Mouse (Mus musculus): ENCODE results near the gene Pars2. TPM values are rescaled to one million over a fixed set of nuclear protein-coding genes. Genes with fewer than 3 reads are reported as not detected.
A peak's percentile ranks its signal among the peaks of the same experiment; 100 is the strongest.

The Pars2 gene
- polyA plus RNA-seq (2015; fragmentation: Nextera tagmentation; extraction: Ambion mirVana) = 5.4 and 6.7 TPM in 2 replicates

DNA sequence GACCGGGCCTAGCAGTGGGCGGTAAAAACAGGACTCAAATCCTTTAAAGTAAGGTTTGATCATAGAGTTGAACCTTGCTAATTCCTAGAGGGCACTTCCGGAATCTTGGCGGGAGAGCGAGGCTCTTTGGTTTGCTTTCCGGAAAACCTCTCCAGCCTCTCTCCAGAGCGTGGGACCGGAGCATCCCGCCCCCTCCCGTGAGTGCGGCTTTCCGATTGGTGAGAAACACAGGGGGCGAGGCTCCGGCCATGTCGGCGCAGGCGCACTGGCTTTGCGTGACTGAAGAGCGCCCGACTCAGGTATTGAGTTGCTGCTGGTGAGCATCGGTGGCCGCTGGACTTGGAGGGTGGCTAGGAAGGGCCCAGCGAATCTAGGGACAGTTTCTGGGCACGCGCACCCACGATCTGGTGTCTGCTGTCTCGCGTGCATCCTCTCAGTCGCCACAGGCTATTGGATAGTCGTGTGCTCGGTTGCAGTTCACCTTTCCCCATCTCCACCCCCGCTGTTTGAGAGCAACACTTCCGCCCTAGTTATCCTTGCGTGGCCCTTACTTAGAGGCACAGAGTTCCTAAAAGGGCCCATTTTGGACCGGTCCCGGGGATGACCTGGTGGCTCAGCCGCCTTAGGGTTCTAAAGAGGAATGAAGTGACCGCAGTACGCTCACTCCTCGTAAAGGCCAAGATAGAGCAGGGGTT is at the start of gene Pars2:
TSS of gene Pars2 (plus strand) at position 237 of the 695 bp plus-strand sequence.
- DNase-seq = peak; percentile 96
- ATAC-seq (ENCODE audit: low read depth) = peak; percentile 97
- Histone ChIP-seq H3K9me3 (replicated peaks) (no peaks in the 10 kb centered on the region), H3K27me3 (peaks cover 18% of the 10 kb centered on the region), H3K27ac (peak within 1 kb of the TSS; percentile 40; the same call in 1 of the 2 replicates), H3K36me3 (peaks cover 24% of the 10 kb centered on the region), H3K4me2 (peak within 1 kb of the TSS; percentile 84), H3K4me1 (replicated peaks) (peaks cover 15% of the 10 kb centered on the region), H3K9ac (peak within 1 kb of the TSS; percentile 73), H3K4me3 (replicated peaks) (peak within 1 kb of the TSS; percentile 68)
- 2% methylated on average over 40 of the region's 40 CpGs for WGBS (ENCODE audit: insufficient replicate concordance)

- Histone ChIP-seq H3K27ac (no peak overlapping the region), H3K4me3 (replicated peaks) (0 out of 2 replicates have a peak overlapping the region, but pooled peaks have one; percentile 22), H3K9ac (no peak overlapping the region), H3K4me2 (peak overlapping the region; percentile 44), H3K9me3 (replicated peaks) (0 out of 2 replicates have a peak, but pooled peaks cover 3% of the 10 kb centered on the region), H3K27me3 (0 out of 2 replicates have a peak, but pooled peaks cover 7% of the 10 kb centered on the region), H3K4me1 (replicated peaks) (peaks cover 8% of the 10 kb centered on the region), H3K36me3 (no peaks in the 10 kb centered on the region)
- ATAC-seq (ENCODE audit: low read depth) (peak; percentile 90), DNase-seq (no peak)
- 43% methylated on average over 18 of the region's 18 CpGs for WGBS (ENCODE audit: insufficient replicate concordance)
Measured at GRCm38 (mm10) chr4:106606639-106607554, 44.0 kb upstream of the Pars2 start.

- Histone ChIP-seq H3K9me3 (replicated peaks) (no peaks in the 10 kb centered on the region), H3K36me3 (no peaks in the 10 kb centered on the region), H3K4me1 (replicated peaks) (peaks cover 11% of the 10 kb centered on the region), H3K4me3 (replicated peaks) (no peak overlapping the region), H3K27me3 (0 out of 2 replicates have a peak, but pooled peaks cover 7% of the 10 kb centered on the region), H3K9ac (no peak overlapping the region), H3K4me2 (no peak overlapping the region), H3K27ac (no peak overlapping the region)
- DNase-seq = no peak
- no peak for ATAC-seq (ENCODE audit: low read depth)
- 50% methylated on average over 1 of the region's 1 CpGs for WGBS (ENCODE audit: insufficient replicate concordance)
Measured at GRCm38 (mm10) chr4:106607905-106608304, 43.0 kb upstream of the Pars2 start.

GRCm38 (mm10) chr4:106613105-106613504 is 37.8 kb upstream of the Pars2 start:
- H3K4me2 ChIP-seq = peak overlapping the region; percentile 62
- peak; percentile 8; the same call in 1 of the 2 replicates for ATAC-seq (ENCODE audit: low read depth)
- WGBS (ENCODE audit: insufficient replicate concordance) = 75% methylated on average over 8 of the region's 8 CpGs

DNA sequence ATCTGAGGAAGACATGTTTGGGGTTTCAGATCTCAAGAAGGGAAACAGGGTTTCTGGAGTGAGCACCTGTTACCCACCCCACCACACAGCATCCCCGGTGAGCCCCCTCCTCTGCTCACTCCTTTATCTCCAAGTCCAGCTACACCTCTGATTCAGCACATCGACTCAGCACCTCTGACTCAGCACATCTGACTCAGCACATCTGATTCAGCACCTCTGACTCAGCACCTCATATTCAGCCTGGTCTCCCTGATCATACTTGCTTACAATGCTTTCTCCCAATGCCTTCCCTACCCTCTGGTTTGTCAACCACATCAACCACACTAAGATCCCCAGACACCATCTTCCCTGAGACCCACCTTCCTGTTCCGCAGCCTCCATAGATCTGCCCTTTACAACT is 37.3 kb upstream of the Pars2 start:
- DNase-seq (peak; percentile 80), ATAC-seq (ENCODE audit: low read depth) (peak; percentile 77)
- Histone ChIP-seq H3K27ac (peak overlapping the region; percentile 87), H3K4me1 (replicated peaks) (peaks cover 44% of the 10 kb centered on the region), H3K27me3 (peaks cover 37% of the 10 kb centered on the region), H3K9me3 (replicated peaks) (no peaks in the 10 kb centered on the region), H3K4me3 (replicated peaks) (peak overlapping the region; percentile 18), H3K9ac (peak overlapping the region; percentile 59), H3K4me2 (peak overlapping the region; percentile 62), H3K36me3 (no peaks in the 10 kb centered on the region)
- WGBS (ENCODE audit: insufficient replicate concordance) = 30% methylated on average over 3 of the region's 3 CpGs

More at GRCm38 (mm10) chr4:106613105-106613504, 37.8 kb upstream of the Pars2 start:
- DNase-seq = no peak
- Histone ChIP-seq H3K36me3 (no peaks in the 10 kb centered on the region), H3K4me1 (replicated peaks) (peaks cover 44% of the 10 kb centered on the region), H3K27ac (peak overlapping the region; percentile 58), H3K27me3 (peaks cover 37% of the 10 kb centered on the region), H3K4me3 (replicated peaks) (no peak overlapping the region), H3K9ac (peak overlapping the region; percentile 22; the same call in 1 of the 2 replicates), H3K9me3 (replicated peaks) (no peaks in the 10 kb centered on the region)

DNA sequence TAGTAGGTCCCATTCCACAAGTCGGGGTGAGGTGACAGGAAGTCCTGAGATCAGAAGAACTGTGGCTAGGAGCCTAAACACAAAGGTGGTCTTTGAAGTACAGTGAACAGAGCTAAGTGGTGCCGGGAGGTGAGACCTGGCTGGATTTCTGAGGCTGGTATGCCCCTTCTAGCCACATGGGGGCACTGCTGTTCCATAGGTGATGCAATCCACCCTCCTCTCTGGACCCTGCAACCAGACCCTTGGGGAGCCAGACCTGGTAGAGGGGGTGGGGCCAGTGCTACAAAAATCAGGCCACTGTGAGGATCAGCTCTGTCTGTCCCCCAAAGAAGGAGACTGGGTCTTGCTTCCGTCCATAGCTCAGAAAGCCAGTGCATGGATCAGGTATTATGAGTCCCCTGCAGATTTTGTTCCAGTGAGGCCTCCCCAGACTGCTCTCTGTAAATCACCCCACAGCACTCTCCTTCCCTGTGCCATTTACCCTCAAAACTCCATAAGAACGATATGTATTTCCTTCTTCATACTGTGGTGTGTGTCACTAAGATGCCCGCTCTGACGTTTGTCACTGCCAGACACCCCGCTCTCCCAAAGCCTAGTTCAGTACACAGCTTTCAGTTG is 36.6 kb upstream of the Pars2 start:
- peak overlapping the region; percentile 59 for H3K9ac ChIP-seq
- H3K4me2 ChIP-seq = peak overlapping the region; percentile 62
- H3K9me3 ChIP-seq (replicated peaks) = no peaks in the 10 kb centered on the region
- H3K4me1 ChIP-seq (replicated peaks) = peaks cover 44% of the 10 kb centered on the region
- peak overlapping the region; percentile 87 for H3K27ac ChIP-seq
- WGBS (ENCODE audit: insufficient replicate concordance) = 43% methylated on average over 7 of the region's 7 CpGs
- H3K27me3 ChIP-seq = peaks cover 37% of the 10 kb centered on the region
- ATAC-seq (ENCODE audit: low read depth) (peak; percentile 56), DNase-seq (peak; percentile 70)
- peak overlapping the region; percentile 18 for H3K4me3 ChIP-seq (replicated peaks)
- H3K36me3 ChIP-seq = no peaks in the 10 kb centered on the region

DNA sequence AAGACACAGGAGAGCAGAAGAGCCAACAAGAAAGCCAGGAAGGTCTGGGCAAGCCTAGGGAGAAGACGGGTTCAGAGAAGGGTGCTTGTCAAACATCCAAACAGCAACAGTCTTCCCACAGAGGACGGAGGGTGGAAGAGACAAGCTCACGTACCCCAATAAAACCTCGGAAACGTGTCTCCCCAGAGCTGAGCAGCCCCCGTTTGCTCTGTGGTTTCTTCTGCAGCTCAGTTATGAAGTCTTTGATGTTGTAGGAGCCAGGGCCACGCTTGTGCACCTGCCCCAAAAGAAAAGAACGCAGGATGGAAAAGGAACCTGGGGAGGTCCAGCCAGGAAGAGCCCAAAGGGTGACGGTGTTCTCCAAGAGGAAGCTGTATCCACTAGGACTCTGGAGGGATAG is 36.0 kb upstream of the Pars2 start:
- Histone ChIP-seq H3K27ac (no peak overlapping the region; the same call in 1 of the 2 replicates), H3K9ac (no peak overlapping the region), H3K4me3 (replicated peaks) (no peak overlapping the region), H3K4me1 (replicated peaks) (peaks cover 44% of the 10 kb centered on the region), H3K4me2 (no peak overlapping the region), H3K27me3 (peaks cover 40% of the 10 kb centered on the region), H3K9me3 (replicated peaks) (no peaks in the 10 kb centered on the region), H3K36me3 (no peaks in the 10 kb centered on the region)
- WGBS (ENCODE audit: insufficient replicate concordance) = 64% methylated on average over 9 of the region's 9 CpGs
- ATAC-seq (ENCODE audit: low read depth) (no peak), DNase-seq (no peak)

DNA sequence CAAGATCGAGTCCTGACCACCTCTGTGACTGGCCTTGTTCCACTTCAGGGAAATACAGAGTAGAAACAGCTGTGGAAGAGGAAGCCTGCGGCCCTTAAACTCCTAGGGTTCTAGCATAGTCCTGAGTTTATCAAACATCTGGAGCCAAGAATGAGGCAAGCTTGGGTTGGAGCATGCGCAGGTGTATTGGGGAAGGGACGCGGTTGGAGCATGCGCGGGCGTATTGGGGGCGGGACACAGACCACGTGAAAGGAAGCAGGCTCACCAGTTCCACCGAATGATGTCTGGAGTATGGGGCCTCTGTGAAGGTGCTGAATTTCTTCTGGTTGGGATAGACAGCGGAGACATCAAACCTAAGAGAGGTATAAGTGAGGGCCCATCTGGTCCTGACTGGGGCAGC is 35.2 kb upstream of the Pars2 start:
- Histone ChIP-seq H3K27me3 (peaks cover 34% of the 10 kb centered on the region), H3K9me3 (replicated peaks) (no peaks in the 10 kb centered on the region), H3K27ac (0 out of 2 replicates have a peak overlapping the region, but pooled peaks have one; percentile 10), H3K4me1 (replicated peaks) (peaks cover 44% of the 10 kb centered on the region), H3K9ac (no peak overlapping the region), H3K36me3 (no peaks in the 10 kb centered on the region), H3K4me3 (replicated peaks) (no peak overlapping the region), H3K4me2 (no peak overlapping the region)
- no peak for ATAC-seq (ENCODE audit: low read depth)
- WGBS (ENCODE audit: insufficient replicate concordance) = 67% methylated on average over 12 of the region's 12 CpGs
- peak; percentile 67 for DNase-seq

DNA sequence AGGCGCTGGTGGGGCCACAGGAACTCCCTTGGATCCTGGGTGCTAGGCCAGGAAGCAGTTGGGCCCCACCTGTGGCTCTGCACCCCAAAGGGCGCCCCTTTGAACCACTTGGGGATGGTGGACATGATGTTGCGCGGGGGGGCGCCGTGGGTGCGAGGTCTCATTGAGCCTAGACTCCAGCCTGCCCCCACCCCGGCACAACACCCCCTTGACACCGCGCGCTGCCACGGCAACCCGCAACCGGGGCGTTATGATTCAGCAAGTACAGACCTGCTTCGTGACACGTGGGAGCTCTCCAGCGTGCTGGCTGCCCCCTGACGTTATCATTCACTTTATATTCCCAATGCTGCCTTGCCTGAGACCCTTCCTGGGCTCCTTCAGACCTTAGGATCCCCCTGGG is 33.8 kb upstream of the Pars2 start, which contains the start of gene Lexm:
TSS of gene Lexm (minus strand) at position 186 of the 400 bp plus-strand sequence.
- Histone ChIP-seq H3K9ac (no peak within 1 kb of the TSS), H3K9me3 (replicated peaks) (no peaks in the 10 kb centered on the region), H3K36me3 (no peaks in the 10 kb centered on the region), H3K4me1 (replicated peaks) (peaks cover 44% of the 10 kb centered on the region), H3K4me2 (peak within 1 kb of the TSS; percentile 60), H3K4me3 (replicated peaks) (0 out of 2 replicates have a peak within 1 kb of the TSS, but pooled peaks have one; percentile 23), H3K27ac (no peak within 1 kb of the TSS), H3K27me3 (peaks cover 44% of the 10 kb centered on the region)
- 1% methylated on average over 19 of the region's 19 CpGs for WGBS (ENCODE audit: insufficient replicate concordance)
- DNase-seq (peak; percentile 62), ATAC-seq (ENCODE audit: low read depth) (peak; percentile 48)

GRCm38 (mm10) chr4:106618898-106619297 is 32.0 kb upstream of the Pars2 start:
- H3K27ac ChIP-seq = no peak overlapping the region
- no peak for DNase-seq
- H3K9ac ChIP-seq = no peak overlapping the region
- H3K4me1 ChIP-seq (replicated peaks) = peaks cover 31% of the 10 kb centered on the region
- no peaks in the 10 kb centered on the region for H3K9me3 ChIP-seq (replicated peaks)
- H3K36me3 ChIP-seq = no peaks in the 10 kb centered on the region
- no peak overlapping the region for H3K4me2 ChIP-seq
- H3K4me3 ChIP-seq (replicated peaks) = no peak overlapping the region
- peaks cover 63% of the 10 kb centered on the region for H3K27me3 ChIP-seq
- ATAC-seq (ENCODE audit: low read depth) = no peak
- 56% methylated on average over 4 of the region's 4 CpGs for WGBS (ENCODE audit: insufficient replicate concordance)
